Comparison of ENCODE assay signal across 16 mouse cellular contexts in the genomic region with DNA sequence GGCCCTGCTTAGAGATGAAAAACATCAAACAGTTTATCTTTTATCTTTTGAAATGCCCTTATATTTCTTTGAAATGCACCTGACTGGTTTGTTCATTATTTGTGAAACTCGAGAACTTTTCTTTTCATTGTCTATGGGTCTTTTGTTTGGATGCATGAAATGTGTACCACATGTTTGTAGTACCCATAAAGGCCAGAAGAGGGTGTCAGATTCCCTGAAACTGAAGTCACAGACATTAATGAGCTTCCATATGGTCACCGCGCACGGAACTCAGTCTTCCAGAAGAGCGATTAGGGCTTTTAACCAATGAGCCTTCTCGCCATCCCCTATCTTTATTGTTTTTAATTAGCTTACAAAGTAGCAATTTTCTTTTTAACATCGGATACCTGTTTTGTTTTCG. TPM values are rescaled to one million over a fixed set of nuclear protein-coding genes. Genes with fewer than 3 reads are reported as not detected.
DNase-seq lines count a peak whose midpoint lies in the region; ATAC-seq lines count a peak whose summit lies in the region.
"Had no signal": no experiment of that assay in that cellular context is flagged by ENCODE, and none has a peak within 500 bp of the region (broad histone marks: within the 10 kb centered on the region; RNA-seq: fewer than 3 reads in every experiment).

No protein-coding gene starts in this region.

- DNase-seq in cerebellum, postnatal 10 days, result peak; percentile 47 to 58
- peak; percentile 5 for DNase-seq in kidney, adult 9 months
- no peak for DNase-seq in kidney, adult 8-10 months
- peak; percentile 75 for DNase-seq in ES-CJ7 (ENCODE audit: low read depth, low spot score)
- peak; percentile 6 for DNase-seq in embryo, embryonic 9.5 days (ENCODE audit: extremely low spot score)
- no peak for DNase-seq in urinary bladder, postnatal 14 days (ENCODE audit: low spot score)
- DNase-seq in thymus, postnatal 0 days (ENCODE audit: low spot score), result no peak
- DNase-seq: adrenal gland, postnatal 14 days had no signal

- no peak for ATAC-seq in cerebellum, adult (ENCODE audit: insufficient number of reproducible peaks, low FRiP score, low TSS enrichment)

RNA-seq across cellular contexts. Expression of gene Krt31, which starts 8.5 kb away (rescaled TPM):
- polyA plus RNA-seq in thymus, postnatal 0 days (2015; fragmentation: Nextera tagmentation; extraction: Ambion mirVana), result 0.12 and 0.14 TPM in 2 replicates
- polyA plus RNA-seq: cortical plate, adult 2 months; heart, embryonic 10.5 days; hindbrain, embryonic 13.5 days; kidney, embryonic 14.5 days; limb, embryonic 10.5 days; liver, embryonic 15.5 days had no signal

RNA-seq across cellular contexts. Expression of gene Krt34, which starts 17.5 kb away (rescaled TPM):
- 0.10 TPM in 1 of 2 replicates, not detected in the other for polyA plus RNA-seq in thymus, postnatal 0 days (2015; fragmentation: Nextera tagmentation; extraction: Ambion mirVana)
- polyA plus RNA-seq: cortical plate, adult 2 months; heart, embryonic 10.5 days; hindbrain, embryonic 13.5 days; kidney, embryonic 14.5 days; limb, embryonic 10.5 days; liver, embryonic 15.5 days; small intestine, adult 2 months had no signal

RNA-seq across cellular contexts. Expression of gene Krt32, which starts 29.2 kb away (rescaled TPM):
- 0.13 and 0.18 TPM in 2 replicates for polyA plus RNA-seq in thymus, postnatal 0 days (2015; fragmentation: Nextera tagmentation; extraction: Ambion mirVana)
- polyA plus RNA-seq: heart, embryonic 10.5 days; hindbrain, embryonic 13.5 days; kidney, embryonic 14.5 days; limb, embryonic 10.5 days; liver, embryonic 15.5 days; small intestine, adult 2 months had no signal

RNA-seq across cellular contexts. Expression of gene Krt33b, which starts 29.2 kb away (rescaled TPM):
- polyA plus RNA-seq in thymus, postnatal 0 days (2015; fragmentation: Nextera tagmentation; extraction: Ambion mirVana), result 0.26 and 0.30 TPM in 2 replicates
- polyA plus RNA-seq: cortical plate, adult 2 months; heart, embryonic 10.5 days; hindbrain, embryonic 13.5 days; kidney, embryonic 14.5 days; limb, embryonic 10.5 days; liver, embryonic 15.5 days; small intestine, adult 2 months had no signal

RNA-seq across cellular contexts. Expression of gene Krt35, which starts 37.2 kb away (rescaled TPM):
- 0.06 and 0.16 TPM in 2 replicates for polyA plus RNA-seq in thymus, postnatal 0 days (2015; fragmentation: Nextera tagmentation; extraction: Ambion mirVana)
- polyA plus RNA-seq: cortical plate, adult 2 months; heart, embryonic 10.5 days; hindbrain, embryonic 13.5 days; kidney, embryonic 14.5 days; liver, embryonic 15.5 days; small intestine, adult 2 months had no signal

Comparison
In these comparisons a context has a peak if more than half of its experiments do, and no peak if none do; other contexts are left out.
1. DNase-seq: peak in cerebellum, postnatal 10 days (2 of 2), kidney, adult 9 months (single experiment), ES-CJ7 (single experiment) and embryo, embryonic 9.5 days (single experiment); none in kidney, adult 8-10 months (0 of 2), urinary bladder, postnatal 14 days (single experiment) and thymus, postnatal 0 days (single experiment).